Mouse (Mus musculus) cerebellum, postnatal 14 days (tissue): Measurements from ENCODE around the gene Myrfl.

Experiments
- DNase-seq, 2 experiments: peaks; one replicate each; pipeline ENCODE4 v3.0.0; 2021; ENCODE audit warnings: mixed read lengths in 2 of 2

The Myrfl gene

GRCm38 (mm10) chr10:116754940-116755339, 141.8 kb downstream of the Myrfl start:
- no peak for DNase-seq

- DNase-seq = no peak
Measured at GRCm38 (mm10) chr10:116750895-116751294, 145.8 kb downstream of the Myrfl start.

- DNase-seq = no peak
Measured at GRCm38 (mm10) chr10:116750062-116750461, 146.7 kb downstream of the Myrfl start.

GRCm38 (mm10) chr10:116748681-116749080, 148.0 kb downstream of the Myrfl start:
- no peak for DNase-seq

- DNase-seq = no peak
Measured at GRCm38 (mm10) chr10:116746281-116747011, 150.3 kb downstream of the Myrfl start.

GRCm38 (mm10) chr10:116742696-116743095, 154.0 kb downstream of the Myrfl start:
- no peak for DNase-seq

- DNase-seq = no peak
Measured at GRCm38 (mm10) chr10:116742189-116742588, 154.5 kb downstream of the Myrfl start.

GRCm38 (mm10) chr10:116741343-116741742, 155.4 kb downstream of the Myrfl start:
- no peak for DNase-seq

GRCm38 (mm10) chr10:116740073-116740472, 156.6 kb downstream of the Myrfl start:
- no peak for DNase-seq

- no peak for DNase-seq
Measured at GRCm38 (mm10) chr10:116738533-116738932, 158.2 kb downstream of the Myrfl start.

- DNase-seq = peak; percentile 85 to 87
Measured at GRCm38 (mm10) chr10:116735607-116736006, 161.1 kb downstream of the Myrfl start.

GRCm38 (mm10) chr10:116733651-116734050, 163.1 kb downstream of the Myrfl start:
- DNase-seq = no peak

GRCm38 (mm10) chr10:116730033-116730652, 166.6 kb downstream of the Myrfl start:
- DNase-seq = no peak

GRCm38 (mm10) chr10:116728860-116729259, 167.9 kb downstream of the Myrfl start:
- DNase-seq = no peak

GRCm38 (mm10) chr10:116727702-116728298, 168.9 kb downstream of the Myrfl start:
- DNase-seq = no peak
